Mouse (Mus musculus) naive thymus-derived CD4-positive, alpha-beta T cell, adult 5 months (primary cell): ENCODE data around the gene Alx1. TPM values are rescaled to one million over a fixed set of nuclear protein-coding genes. Genes with fewer than 3 reads are reported as not detected.

Experiments used
- polyA plus RNA-seq: library from polyadenylated mRNA; unstranded; fragments of 100-300 nt; shearing (Covaris generic); gene quantifications from one replicate; pipeline ENCODE4 v1.2.1, GENCODE M21; 2017

The Alx1 gene
- not detected for polyA plus RNA-seq

GRCm38 (mm10) chr10:103029730-103030490 is at the start of gene Alx1:
TSS of gene Alx1 (minus strand) at chr10:103030215.

Other genes with a start within 250 kb of the Alx1 start
- not detected for gene Lrriq1, start 206.1 kb upstream of the Alx1 start, polyA plus RNA-seq